Mouse (Mus musculus) embryonic facial prominence, embryonic 12.5 days (tissue): ENCODE results near the gene Cep290. TPM values are rescaled to one million over a fixed set of nuclear protein-coding genes. Genes with fewer than 3 reads are reported as not detected.
A peak's percentile ranks its signal among the peaks of the same experiment; 100 is the strongest.
"Not testable (repeated sequence)": the region's sequence is repeated elsewhere in the genome, so short reads cannot be mapped to it uniquely, and the experiment has no call there.

Experiments used
- ATAC-seq: fragments of 200-750 bp; cut with Nextera tagmentation; 2 replicates; pipeline ENCODE4 v1.8.0; 2017; ENCODE audit not compliant: insufficient number of reproducible peaks, insufficient read depth, low FRiP score, low TSS enrichment
- H3K27ac ChIP-seq: fragments of 300-500 bp; sonication (generic); 2 replicates; pipeline ENCODE4 v1.5.1; 2016; ENCODE audit warnings: mild to moderate bottlenecking
- H3K27me3 ChIP-seq: fragments of 300-500 bp; sonication (generic); 2 replicates; pipeline ENCODE4 v1.6.1; 2016; ENCODE audit warnings: mild to moderate bottlenecking, moderate library complexity
- H3K36me3 ChIP-seq: fragments of 300-500 bp; sonication (generic); 2 replicates; pipeline ENCODE4 v1.6.1; 2016; ENCODE audit warnings: mild to moderate bottlenecking
- H3K4me1 ChIP-seq: fragments of 300-500 bp; sonication (generic); 2 replicates; pipeline ENCODE4 v1.6.1; 2016
- H3K4me2 ChIP-seq: fragments of 300-500 bp; sonication (generic); replicated peaks from 2 replicates; pipeline ENCODE4 v1.6.1; 2016; ENCODE audit warnings: mild to moderate bottlenecking, moderate library complexity
- H3K4me3 ChIP-seq: fragments of 300-500 bp; sonication (generic); 2 replicates; pipeline ENCODE4 v1.5.1; 2016; ENCODE audit warnings: mild to moderate bottlenecking
- H3K9ac ChIP-seq: fragments of 300-500 bp; sonication (generic); 2 replicates; pipeline ENCODE4 v1.6.1; 2016; ENCODE audit warnings: mild to moderate bottlenecking, moderate library complexity
- H3K9me3 ChIP-seq: fragments of 300-500 bp; sonication (generic); 2 replicates; pipeline ENCODE4 v1.6.1; 2016; ENCODE audit warnings: mild to moderate bottlenecking, moderate library complexity
- WGBS: fragments of 180-500 bp; shearing (Covaris S2); methylation state at CpG from one replicate; pipeline ENCODE4 v1.1.7; 2016; 5-methylcytosine and 5-hydroxymethylcytosine counted together
- polyA plus RNA-seq: library from polyadenylated mRNA; unstranded; fragments of >200 nt; fragmentation: Nextera tagmentation; extraction: Ambion mirVana; gene quantifications from 2 replicates; pipeline ENCODE4 v1.2.1, GENCODE M21; 2016

Gene Cep290
- polyA plus RNA-seq, 1 experiment from 2014 or later: 6.8 TPM

GRCm38 (mm10) chr10:100524499-100525390, 37.4 kb downstream of the Cep290 start:
- Histone ChIP-seq H3K27ac (no peak overlapping the region), H3K4me3 (no peak overlapping the region), H3K9ac (no peak overlapping the region), H3K4me1 (no peaks in the 10 kb centered on the region), H3K27me3 (no peaks in the 10 kb centered on the region), H3K4me2 (no peak overlapping the region), H3K9me3 (no peaks in the 10 kb centered on the region), H3K36me3 (peaks cover 8% of the 10 kb centered on the region)
- ATAC-seq: no peak
- 90% methylated on average over 9 of the region's 9 CpGs for WGBS

- Histone ChIP-seq H3K36me3 (0 out of 2 replicates have a peak, but pooled peaks cover 3% of the 10 kb centered on the region), H3K9ac (no peak overlapping the region), H3K4me3 (no peak overlapping the region), H3K27ac (no peak overlapping the region), H3K27me3 (no peaks in the 10 kb centered on the region), H3K4me1 (no peaks in the 10 kb centered on the region), H3K9me3 (no peaks in the 10 kb centered on the region), H3K4me2 (no peak overlapping the region)
- ATAC-seq: no peak
- 84% methylated on average over 3 of the region's 3 CpGs for WGBS
Observed at GRCm38 (mm10) chr10:100556566-100557175, 69.3 kb downstream of the Cep290 start.

- H3K27ac ChIP-seq, H3K9ac ChIP-seq, H3K4me3 ChIP-seq, H3K27me3 ChIP-seq, H3K4me2 ChIP-seq, ATAC-seq, H3K9me3 ChIP-seq, H3K4me1 ChIP-seq: not testable (repeated sequence)
- WGBS: 91% methylated on average over 3 of the region's 3 CpGs
- H3K36me3 ChIP-seq: peaks cover 17% of the 10 kb centered on the region
Observed at GRCm38 (mm10) chr10:100560194-100560883, 73.0 kb downstream of the Cep290 start.

GRCm38 (mm10) chr10:100564112-100564511, 76.8 kb downstream of the Cep290 start:
- no peak overlapping the region for H3K27ac ChIP-seq
- no peak overlapping the region for H3K9ac ChIP-seq
- no peak overlapping the region for H3K4me3 ChIP-seq
- 87% methylated on average over 3 of the region's 3 CpGs for WGBS
- ATAC-seq: no peak
- H3K36me3 ChIP-seq: peaks cover 25% of the 10 kb centered on the region
- no peaks in the 10 kb centered on the region for H3K4me1 ChIP-seq
- H3K4me2 ChIP-seq: no peak overlapping the region
- H3K27me3 ChIP-seq: no peaks in the 10 kb centered on the region
- no peaks in the 10 kb centered on the region for H3K9me3 ChIP-seq

DNA sequence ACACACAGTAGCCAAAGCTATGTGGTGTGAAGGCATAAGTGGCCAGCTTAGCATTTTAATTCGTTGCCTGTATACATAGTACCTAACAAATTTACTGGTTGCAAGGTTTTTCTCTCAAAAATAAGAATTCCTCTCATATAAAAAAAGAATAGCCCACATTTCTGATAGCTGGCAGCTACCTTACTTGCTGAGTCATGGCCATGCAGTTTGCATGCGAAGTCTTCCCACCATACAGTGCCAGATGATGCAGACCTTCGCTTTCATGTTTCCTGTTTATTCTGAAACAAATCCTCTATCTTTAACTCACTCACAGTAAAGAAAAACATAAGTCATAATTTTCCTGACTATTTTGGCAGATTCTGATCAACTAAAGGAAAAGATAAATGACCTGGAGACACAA, 84.3 kb downstream of the Cep290 start:
- H3K9ac ChIP-seq: no peak overlapping the region
- H3K27ac ChIP-seq: no peak overlapping the region
- no peaks in the 10 kb centered on the region for H3K27me3 ChIP-seq
- no peak for ATAC-seq
- H3K4me2 ChIP-seq: no peak overlapping the region
- H3K4me3 ChIP-seq: no peak overlapping the region
- WGBS: 87% methylated on average over 3 of the region's 3 CpGs
- no peaks in the 10 kb centered on the region for H3K4me1 ChIP-seq
- H3K9me3 ChIP-seq: no peaks in the 10 kb centered on the region
- peaks cover 31% of the 10 kb centered on the region for H3K36me3 ChIP-seq

DNA sequence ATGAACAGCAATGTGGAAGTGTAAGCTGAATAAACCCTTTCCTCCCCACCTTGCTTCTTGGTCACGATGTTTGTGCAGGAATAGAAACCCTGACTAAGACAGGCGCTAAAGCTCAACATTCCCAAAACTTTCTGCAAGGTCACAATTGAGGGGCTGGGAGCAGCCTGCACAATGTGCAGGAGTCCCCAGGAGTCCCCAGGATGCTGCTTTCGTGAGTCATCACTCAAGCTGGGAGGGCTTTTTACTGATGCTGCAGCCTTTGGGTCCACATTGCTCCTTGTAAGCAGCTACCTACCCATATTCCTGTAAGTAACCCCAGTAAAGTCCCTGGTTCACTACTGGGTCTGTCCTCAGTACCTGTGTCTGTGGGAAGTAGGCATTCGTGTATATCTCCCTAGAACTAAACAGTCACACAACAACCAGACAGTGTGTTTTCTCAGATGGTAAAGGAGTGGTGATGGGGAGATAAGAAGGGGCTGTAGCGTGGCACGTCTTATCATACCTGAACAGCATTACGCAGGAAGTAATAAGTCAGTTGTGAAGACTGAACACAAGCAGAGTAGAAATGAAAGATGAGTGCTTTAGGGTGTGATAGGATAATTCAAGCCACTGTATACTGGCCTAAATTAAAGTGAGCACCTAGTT, 87.3 kb downstream of the Cep290 start:
- no peaks in the 10 kb centered on the region for H3K9me3 ChIP-seq
- H3K9ac ChIP-seq: no peak overlapping the region
- 93% methylated on average over 7 of the region's 7 CpGs for WGBS
- no peaks in the 10 kb centered on the region for H3K4me1 ChIP-seq
- no peak overlapping the region for H3K4me2 ChIP-seq
- no peak overlapping the region for H3K27ac ChIP-seq
- H3K36me3 ChIP-seq: peaks cover 36% of the 10 kb centered on the region
- H3K27me3 ChIP-seq: no peaks in the 10 kb centered on the region
- ATAC-seq: no peak
- no peak overlapping the region for H3K4me3 ChIP-seq

- 90% methylated on average over 7 of the region's 7 CpGs for WGBS
- no peak for ATAC-seq
- no peak overlapping the region for H3K4me3 ChIP-seq
- H3K27ac ChIP-seq: no peak overlapping the region
- H3K9me3 ChIP-seq: no peaks in the 10 kb centered on the region
- H3K36me3 ChIP-seq: peaks cover 36% of the 10 kb centered on the region
- no peak overlapping the region for H3K9ac ChIP-seq
- no peak overlapping the region for H3K4me2 ChIP-seq
- H3K4me1 ChIP-seq: no peaks in the 10 kb centered on the region
- no peaks in the 10 kb centered on the region for H3K27me3 ChIP-seq
Observed at GRCm38 (mm10) chr10:100575294-100575693, 87.9 kb downstream of the Cep290 start.

GRCm38 (mm10) chr10:100584178-100584577, 96.8 kb downstream of the Cep290 start:
- Histone ChIP-seq H3K36me3 (no peaks in the 10 kb centered on the region), H3K4me1 (peaks cover 6% of the 10 kb centered on the region; the same call in 1 of the 2 replicates), H3K4me3 (no peak overlapping the region), H3K9ac (no peak overlapping the region), H3K27ac (no peak overlapping the region), H3K9me3 (no peaks in the 10 kb centered on the region), H3K4me2 (no peak overlapping the region), H3K27me3 (no peaks in the 10 kb centered on the region)
- no peak for ATAC-seq
- WGBS: 87% methylated on average over 3 of the region's 3 CpGs

GRCm38 (mm10) chr10:100588524-100588923, 101.2 kb downstream of the Cep290 start:
- 43% methylated on average over 7 of the region's 7 CpGs for WGBS
- no peaks in the 10 kb centered on the region for H3K36me3 ChIP-seq
- H3K27ac ChIP-seq: peak overlapping the region; percentile 77; the same call in 1 of the 2 replicates
- peak overlapping the region; percentile 63 for H3K4me2 ChIP-seq
- H3K27me3 ChIP-seq: no peaks in the 10 kb centered on the region
- peak overlapping the region; percentile 64 for H3K4me3 ChIP-seq
- peak; percentile 6; the same call in 1 of the 2 replicates for ATAC-seq
- peak overlapping the region; percentile 66 for H3K9ac ChIP-seq
- no peaks in the 10 kb centered on the region for H3K9me3 ChIP-seq
- peaks cover 6% of the 10 kb centered on the region; the same call in 1 of the 2 replicates for H3K4me1 ChIP-seq

GRCm38 (mm10) chr10:100588932-100589388, 101.6 kb downstream of the Cep290 start:
- Histone ChIP-seq H3K4me2 (peak overlapping the region; percentile 63), H3K4me1 (peaks cover 6% of the 10 kb centered on the region; the same call in 1 of the 2 replicates), H3K27me3 (no peaks in the 10 kb centered on the region), H3K9me3 (no peaks in the 10 kb centered on the region), H3K4me3 (peak overlapping the region; percentile 64), H3K27ac (peak overlapping the region; percentile 77; the same call in 1 of the 2 replicates), H3K9ac (peak overlapping the region; percentile 66), H3K36me3 (no peaks in the 10 kb centered on the region)
- WGBS: under 1% methylated on average over 31 of the region's 31 CpGs
- ATAC-seq: peak; percentile 96

- H3K4me3 ChIP-seq: peak within 1 kb of the TSS; percentile 64
Observed at GRCm38 (mm10) chr10:100590323-100590722, 103.0 kb downstream of the Cep290 start, which contains the start of the genes 4930430F08Rik and 1700017N19Rik. 4930430F08Rik (minus strand) TSS chr10:100590423. 1700017N19Rik (plus strand) TSS chr10:100590484.

More at GRCm38 (mm10) chr10:100590323-100590722, 103.0 kb downstream of the Cep290 start, which contains the start of the genes 4930430F08Rik and 1700017N19Rik:
- no peaks in the 10 kb centered on the region for H3K36me3 ChIP-seq
- H3K27ac ChIP-seq: no peak within 1 kb of the TSS
- no peaks in the 10 kb centered on the region for H3K27me3 ChIP-seq
- no peak for ATAC-seq
- 90% methylated on average over 1 of the region's 1 CpGs for WGBS
- H3K9me3 ChIP-seq: no peaks in the 10 kb centered on the region
- H3K9ac ChIP-seq: no peak within 1 kb of the TSS
- H3K4me1 ChIP-seq: peaks cover 6% of the 10 kb centered on the region; the same call in 1 of the 2 replicates
- peak within 1 kb of the TSS; percentile 63 for H3K4me2 ChIP-seq
